Mouse (Mus musculus) layer of hippocampus, adult 9-11 months (tissue): ENCODE measurements at regions not wholly inside any gene's neighbourhood (a gene's known extent, or its start where the extent isn't known, plus 50 kb on each side); places are given as distances from the start of the nearest gene placed in this dataset.
A peak's percentile ranks its signal among the peaks of the same experiment; 100 is the strongest.

Experiments
- DNase-seq: peaks from one replicate; pipeline ENCODE4 v3.0.0; 2022

DNA sequence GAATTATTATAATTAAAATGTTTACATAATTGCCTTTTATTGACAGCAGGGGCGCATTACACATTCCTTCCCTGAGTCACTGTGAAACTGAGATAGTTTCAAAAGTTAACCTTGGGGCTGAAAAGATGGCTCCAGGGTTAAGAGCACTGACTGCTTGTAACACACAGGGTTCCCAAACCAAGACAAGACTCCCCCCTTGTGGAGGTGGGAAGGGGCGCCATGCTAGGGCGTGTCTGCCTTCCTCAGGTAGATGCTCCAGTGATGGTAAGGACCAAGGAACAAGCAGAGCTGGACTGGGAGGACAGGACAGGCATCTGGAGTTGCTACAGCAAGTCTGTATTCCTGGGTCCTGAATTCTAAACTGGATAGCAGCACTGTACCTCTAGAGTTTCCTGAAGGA is 351.9 kb downstream of the Tbc1d22a start:
- no peak for DNase-seq

DNA sequence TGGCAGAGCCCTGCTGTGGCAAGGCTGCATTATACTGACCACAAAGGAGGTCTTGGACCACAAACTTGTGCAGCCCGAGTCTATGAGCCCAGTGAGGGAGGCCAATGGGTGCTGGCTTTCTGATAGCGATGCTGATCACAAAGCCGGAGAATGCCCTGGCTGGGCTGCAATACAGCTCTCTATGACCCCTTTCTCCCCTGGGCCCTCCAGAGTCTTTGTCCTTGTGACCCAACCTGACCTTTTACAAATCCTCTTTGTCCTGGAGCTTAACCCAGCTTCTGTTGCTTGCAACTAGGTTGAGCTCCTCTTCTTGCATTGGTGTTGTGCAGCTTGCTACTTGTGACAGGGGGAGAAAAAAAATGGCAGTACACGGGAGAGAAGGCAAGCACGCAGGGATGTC is 360.1 kb downstream of the Tbc1d22a start:
- DNase-seq: no peak

DNA sequence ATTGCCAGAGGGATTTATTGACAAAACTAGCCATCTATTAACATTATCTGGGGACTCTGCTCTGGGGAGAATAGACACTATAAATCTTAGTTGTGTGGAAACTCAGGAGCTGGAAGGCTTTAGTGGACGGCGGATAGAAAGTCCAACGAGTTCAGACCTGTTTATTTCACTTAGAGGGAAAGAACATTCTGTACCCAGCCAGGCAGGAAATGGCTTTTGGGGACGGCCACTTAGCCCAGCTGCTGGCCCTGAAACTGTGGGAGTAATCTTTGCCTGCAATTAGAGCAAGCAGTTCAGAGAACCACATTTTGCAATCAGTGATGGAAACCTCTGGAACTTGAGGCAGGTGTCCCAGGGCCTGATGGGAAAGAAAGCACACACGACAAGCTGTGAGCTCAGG is 362.4 kb downstream of the Tbc1d22a start:
- DNase-seq: no peak

DNA sequence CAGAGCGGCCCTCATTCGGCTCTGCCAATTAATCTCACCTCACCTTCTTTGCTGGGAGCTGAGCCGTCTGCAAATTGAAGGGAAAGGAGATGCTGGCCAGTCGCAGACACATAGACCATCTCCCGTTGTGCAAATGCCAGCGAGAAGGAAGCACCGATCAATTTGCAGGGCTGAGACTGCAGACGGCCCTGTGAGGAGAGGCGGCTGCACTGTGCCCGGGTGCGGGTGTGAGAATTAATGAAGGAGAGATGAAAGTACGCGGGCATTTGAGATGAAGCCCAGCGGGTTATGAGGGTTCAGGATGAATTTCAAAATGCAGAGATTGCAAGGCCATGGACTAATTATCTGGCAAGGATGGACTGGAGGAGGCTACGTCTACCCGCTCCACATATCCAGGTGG is 364.4 kb downstream of the Tbc1d22a start:
- DNase-seq: no peak

DNA sequence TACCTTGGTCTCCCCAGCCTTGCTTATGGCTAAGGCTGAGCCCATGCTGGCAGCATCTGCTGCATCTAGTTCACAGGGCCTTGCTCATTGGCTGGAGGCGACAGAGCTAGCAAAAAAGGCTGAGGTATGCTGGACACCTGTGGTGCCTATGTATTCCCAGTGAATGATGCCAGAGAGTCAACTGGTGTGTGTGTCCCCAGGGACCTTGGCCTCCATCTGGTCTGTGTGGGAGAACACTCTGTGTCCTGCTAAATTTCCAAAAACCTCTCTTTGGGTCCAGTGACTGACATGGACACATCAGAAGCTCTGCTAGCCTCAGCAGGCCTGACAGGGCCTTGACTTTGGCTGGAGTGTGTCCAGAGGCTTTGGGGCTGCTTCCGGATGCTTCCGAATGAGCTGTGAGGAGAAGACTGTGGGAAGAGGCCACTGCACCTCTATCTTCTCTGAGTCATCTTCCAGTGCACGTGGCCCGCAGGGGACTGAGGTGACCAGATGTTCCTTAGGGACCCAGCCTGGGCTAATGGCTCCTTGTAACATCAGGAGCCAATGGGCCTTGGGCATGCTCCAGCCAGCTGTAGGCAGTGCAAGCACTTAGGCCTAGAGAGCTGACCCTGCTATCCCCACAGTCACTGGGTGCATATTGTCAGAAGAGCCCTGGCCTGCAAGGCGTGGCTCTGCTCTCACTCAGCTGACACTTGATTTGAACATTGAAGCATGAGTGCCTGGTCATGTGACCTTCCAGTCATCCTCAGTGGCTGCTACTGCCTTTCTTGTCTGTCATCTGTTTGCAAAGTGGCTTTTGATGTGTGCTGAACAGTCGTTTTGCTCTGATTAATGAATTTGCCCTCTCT is 368.2 kb downstream of the Tbc1d22a start:
- no peak for DNase-seq

DNA sequence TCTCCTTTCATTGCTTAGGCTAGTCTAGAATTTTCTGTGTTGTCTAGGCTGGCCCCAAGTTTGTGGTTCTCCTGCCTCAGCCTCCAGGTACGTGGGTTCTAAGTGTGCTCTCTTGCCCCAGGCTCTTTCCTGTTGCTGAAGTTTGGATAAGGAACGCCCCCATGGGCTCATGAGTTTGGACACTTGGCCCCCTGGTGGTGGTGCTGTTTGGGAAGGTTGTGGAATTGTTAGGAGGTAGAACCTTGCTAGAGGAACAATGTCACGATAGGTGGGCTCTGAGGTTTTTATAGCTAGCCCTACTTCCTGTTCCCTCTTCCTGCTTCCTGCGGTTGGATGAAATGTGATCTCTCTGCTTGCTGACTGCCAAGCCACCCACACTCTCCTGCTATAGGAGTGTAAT is 371.5 kb downstream of the Tbc1d22a start:
- no peak for DNase-seq

DNA sequence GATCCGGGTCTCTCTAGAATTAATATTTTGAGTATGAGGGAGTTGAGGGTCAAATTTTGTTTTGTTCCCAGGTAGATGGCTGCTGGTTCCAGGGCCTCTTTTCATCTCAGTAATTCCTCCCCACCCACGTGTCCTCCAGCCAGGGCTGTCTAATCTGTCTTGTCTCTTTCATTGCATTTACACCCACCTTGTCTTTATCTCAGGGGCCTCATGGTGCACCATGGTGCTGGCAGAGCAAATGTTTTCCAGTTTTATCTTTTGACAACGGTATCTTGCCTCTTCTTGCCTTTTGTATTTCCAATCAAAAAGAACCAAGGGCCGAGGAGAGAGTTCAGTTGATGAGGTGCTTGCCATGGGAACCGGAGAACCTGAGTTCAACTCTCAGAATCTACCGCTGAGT is 372.9 kb downstream of the Tbc1d22a start:
- no peak for DNase-seq

DNA sequence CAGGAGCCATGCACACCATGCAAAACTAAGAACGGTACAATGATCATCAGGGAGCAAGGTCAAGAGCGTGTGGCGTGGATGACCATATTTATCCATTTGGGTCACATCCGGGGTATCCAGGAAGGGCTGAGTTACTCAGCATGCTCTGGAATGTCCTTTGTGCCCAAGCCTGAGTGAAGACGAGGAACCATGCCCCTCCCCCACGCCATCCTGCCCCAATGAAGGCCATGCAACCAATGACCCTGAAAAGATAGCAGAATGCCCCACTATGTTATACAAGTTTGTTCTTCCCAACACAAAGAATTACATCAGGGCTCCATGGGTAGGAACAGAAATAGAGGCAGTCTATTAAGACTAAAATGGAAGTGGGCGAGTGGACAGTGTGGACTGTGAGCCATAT is 375.8 kb downstream of the Tbc1d22a start:
- DNase-seq: no peak

DNA sequence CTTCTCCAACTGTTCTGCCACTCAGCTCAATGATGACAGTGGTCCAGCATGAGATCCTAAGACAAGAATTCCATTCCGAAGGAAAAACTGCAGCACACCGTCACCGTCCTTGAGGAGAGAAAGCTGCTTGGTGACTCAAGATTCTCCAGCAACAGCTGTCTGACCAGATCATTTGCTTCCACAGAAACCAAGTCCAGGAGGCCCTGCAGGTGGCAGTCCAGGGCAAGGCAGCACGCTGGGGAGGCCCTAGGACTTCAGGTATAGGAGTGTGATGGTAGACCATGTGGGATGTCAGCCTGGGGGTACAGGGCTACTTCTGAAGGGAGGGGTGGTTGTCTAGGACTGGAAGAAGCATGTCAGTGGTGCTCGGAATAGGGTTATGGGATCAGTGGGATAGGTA is 376.6 kb downstream of the Tbc1d22a start:
- no peak for DNase-seq

DNA sequence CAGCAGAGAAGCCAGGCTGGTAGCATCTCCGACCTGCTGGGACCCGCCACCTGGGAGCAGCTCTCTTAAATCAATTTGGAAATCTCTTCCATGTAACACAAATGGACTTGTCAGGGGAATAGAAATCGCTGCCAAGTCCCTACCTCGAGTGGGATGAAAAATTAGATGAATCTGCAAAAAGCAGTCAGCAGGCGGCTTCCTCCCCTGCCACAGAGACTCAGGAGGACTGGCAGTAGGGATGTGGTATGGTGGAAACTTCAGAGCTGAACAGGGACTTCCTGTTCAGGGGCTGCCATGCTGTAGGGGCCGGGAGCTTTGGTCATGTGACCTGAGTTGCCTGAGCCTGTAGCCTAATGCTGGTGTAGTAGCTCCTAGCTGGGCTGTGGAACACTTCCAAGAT is 379.1 kb downstream of the Tbc1d22a start:
- DNase-seq: peak; percentile 75

DNA sequence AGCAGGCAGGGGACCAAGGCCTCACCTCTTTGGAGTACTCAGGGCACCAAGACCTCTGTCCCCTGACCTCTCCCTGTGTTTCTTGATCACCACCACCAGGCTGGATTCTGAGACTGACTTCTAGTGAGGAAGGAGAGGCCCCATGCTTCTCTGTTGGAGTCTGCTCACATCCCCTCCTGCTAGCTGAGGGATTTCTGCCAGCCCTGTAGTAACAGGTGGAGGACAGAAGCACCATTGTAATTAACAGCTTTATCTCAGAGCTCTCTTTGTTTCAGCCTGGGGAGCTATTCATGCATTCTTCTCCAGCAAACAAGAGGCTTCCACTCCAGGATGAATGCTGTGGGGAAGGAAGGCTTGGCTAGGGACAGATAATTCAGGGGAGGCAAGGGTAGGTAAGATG is 392.2 kb downstream of the Tbc1d22a start:
- peak; percentile 72 for DNase-seq

DNA sequence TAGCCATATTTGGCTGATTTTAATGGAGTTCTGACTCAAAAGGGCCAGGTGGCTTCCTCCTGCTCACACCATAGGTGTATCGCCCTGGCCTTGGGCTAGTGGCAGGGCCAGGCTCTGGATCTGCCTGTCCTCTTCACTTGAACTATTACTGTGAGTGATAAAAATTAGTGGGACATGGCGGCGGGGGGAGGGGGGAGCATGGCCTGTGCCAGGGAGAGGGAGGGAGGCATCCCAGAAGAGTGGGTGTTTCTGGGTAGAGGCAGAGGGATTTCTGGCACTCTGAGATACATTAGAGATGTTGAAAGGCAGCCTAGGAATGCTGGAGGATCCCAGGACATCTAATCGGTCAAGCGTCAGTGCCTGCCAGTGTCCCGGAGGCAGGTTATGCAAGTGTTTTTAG is 395.4 kb downstream of the Tbc1d22a start:
- no peak for DNase-seq

DNA sequence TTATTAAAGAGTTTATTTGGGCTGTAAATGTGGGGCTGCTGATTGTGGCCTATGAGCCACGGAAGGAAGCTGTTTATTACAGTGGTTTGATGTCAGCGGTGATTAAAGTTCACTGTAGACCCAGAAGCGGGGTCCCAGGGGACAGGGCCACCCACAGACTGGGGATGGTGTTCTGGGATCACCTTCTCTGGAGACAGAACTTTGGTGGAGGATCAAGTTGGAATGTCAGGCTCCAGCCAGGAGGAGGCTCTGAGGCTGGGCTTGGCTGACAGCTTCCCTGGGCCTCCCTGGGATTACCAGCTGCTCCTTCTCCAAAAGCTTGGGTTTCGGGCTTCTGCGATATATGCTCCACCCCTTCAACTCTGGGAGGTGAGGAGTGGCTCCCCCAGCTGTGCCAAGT is 417.1 kb downstream of the Tbc1d22a start:
- no peak for DNase-seq

DNA sequence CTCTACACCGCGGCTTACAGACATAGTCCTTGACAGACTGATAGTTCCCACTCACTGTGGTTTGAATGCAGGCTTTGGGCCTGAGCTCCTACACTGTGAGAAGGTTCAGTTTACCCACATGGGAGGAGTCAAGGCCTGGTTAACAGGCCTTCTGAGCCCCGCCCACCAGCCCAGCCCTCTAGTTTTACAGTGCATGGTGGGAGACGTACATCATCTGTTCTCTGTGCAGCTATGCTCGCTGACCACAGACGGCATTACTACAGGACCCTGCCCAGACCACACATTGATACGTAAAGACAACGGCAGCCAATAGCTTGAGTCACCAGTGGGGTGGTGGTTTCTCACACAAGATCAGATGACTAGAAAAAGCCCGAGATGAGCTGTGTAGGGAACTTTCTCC is 431.0 kb downstream of the Tbc1d22a start:
- no peak for DNase-seq

DNA sequence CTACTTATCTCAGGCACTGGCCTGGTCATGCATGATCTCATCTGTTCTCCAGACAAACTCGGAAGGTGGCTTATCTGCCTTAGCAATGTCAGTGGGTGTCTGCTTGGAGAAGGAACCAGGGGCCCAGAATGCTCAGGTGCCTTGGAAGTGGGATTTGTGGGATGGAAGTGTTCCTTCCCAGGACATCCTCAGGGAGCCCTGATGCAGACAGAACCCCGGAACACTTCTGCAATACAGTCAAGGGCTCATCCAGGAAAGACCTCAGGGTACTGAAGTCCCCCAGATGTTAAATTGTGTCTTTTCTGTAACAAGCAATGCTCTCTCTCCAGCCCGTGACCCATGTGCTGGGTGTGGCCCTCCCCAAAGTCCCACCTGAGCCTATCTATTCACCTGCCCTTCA is 433.9 kb downstream of the Tbc1d22a start:
- no peak for DNase-seq

DNA sequence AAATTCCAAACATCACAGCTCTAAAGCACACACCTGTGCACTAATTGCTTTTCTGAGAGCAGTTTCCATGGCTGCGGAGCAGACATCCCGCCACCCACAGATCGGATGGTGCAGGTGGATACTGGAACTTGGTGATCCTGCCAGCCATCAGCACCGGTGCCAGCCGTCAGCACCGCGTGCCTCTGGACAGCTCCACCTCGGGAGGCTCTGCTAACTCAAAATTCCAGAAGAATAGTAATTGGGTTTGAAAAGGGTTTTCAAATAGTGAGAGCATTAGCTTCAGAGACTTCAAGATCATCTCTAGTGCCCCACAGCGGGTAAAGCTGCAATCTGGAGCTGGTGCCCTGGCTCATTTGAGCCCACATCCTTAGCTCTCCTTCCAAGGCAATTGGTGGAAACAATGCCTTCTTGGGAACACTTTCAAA is 458.8 kb downstream of the Tbc1d22a start:
- peak; percentile 67 for DNase-seq

DNA sequence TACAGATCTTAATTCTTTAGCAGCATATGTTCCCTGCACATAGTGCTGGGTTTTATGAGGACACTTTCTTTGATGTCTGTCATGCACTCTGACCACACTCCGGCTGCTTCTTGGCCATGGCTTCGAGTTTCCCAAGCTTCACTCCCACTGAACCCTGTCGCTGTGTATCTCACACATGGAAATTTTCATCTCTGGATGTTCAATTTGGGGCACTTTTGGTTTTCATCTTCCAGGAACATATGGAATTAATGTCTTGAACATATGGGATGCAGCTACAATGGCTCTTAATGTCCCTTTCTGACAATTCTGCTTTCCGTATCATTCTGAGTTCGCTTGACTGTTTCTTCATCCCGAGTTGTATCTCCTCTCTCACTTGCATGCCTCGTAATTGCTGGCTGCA is 462.8 kb downstream of the Tbc1d22a start:
- DNase-seq: no peak

DNA sequence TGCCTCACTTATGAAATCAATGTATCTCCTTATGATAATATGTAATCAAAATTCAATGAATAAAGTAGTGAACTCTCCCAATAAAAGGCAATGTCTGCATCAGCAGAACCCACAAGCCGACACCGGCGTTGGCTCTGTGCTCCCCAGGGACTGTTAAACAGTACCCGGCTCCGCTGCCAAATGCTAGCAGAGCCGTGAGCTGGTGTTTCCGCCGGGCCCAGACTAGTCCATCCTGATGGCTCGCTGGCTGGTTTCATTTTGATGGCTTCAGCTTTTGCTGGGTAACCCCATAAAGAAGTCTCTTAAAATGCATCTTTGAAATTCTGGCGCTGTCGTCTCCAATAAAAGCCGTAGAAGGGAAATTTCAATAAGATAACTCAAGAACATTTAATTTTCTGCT is 468.8 kb downstream of the Tbc1d22a start:
- DNase-seq: no peak

DNA sequence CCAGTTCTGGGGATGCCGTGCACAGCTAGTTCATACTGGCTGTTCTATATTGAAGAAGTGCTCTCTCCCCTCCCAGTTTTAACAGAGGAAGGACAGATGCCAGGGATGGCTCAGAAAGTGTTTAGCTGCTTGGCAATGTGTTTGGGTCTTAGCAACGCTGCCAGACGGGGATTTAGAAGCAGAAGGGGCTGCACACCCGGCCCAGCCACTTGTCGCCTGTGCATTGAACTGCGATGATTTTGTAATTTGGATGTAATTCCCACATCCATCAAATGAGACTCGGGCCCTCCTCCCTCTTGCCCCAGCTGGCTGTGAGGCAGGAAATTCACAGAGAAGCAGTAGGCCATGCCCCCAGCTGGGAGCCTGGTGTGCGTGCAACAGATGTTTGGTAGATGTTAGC is 475.4 kb downstream of the Tbc1d22a start:
- peak; percentile 28 for DNase-seq

DNA sequence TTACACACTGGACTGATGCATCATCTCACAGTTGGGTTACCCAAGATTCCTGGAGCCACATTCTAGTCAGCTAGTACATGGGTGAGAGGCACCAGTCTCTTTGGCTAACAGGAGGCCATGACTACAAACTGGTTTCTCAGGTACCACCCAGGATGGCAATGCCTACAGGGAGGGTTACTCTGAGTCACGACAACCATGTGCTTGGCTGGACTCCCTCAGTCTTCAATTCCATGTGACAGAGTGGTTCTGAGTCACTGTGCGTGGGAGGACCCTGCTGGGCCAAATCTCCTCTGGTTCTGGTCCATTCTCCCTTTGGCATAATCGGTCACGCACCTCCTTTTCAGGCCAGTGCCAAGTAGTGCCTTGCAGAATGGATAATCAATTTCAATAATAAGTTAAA is 482.5 kb downstream of the Tbc1d22a start:
- peak; percentile 51 for DNase-seq

DNA sequence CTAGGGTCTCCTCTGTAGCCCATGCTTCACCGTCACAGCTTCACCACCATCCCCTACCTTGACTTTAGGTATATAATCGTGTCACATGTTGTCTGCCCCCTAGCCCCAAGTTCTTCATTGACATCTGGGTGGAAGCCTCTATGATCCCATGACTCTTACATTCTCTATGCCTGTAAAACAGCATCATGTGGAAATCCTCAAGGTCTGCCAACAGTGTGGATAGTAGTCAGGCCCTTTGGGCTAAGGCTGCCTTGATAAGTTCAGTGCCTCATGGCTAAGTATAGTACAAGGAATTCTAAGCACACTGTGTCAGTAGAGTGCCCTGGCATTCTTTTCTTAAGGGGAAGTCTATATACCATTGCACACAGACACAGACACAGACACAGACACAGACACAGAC is 496.2 kb downstream of the Tbc1d22a start:
- no peak for DNase-seq

DNA sequence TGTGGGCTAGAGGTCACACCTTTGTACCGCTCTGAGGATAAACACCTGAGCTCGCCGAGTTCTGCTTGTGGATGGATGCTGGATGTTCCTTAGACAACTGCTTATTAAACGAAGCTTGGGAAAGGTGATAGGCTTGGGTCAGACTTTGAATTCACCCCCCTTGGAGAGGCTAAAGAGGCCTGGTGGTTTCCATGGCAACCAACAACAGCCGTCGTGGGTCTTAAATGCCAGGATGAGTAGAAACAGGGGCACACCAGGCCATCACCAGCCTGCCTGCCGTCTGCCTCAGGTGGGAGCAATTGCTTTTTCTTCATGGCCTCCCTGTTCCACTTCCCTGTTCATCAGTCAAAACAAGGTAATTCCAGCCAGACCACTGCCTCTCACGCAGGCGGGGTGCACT is 504.1 kb downstream of the Tbc1d22a start:
- no peak for DNase-seq

DNA sequence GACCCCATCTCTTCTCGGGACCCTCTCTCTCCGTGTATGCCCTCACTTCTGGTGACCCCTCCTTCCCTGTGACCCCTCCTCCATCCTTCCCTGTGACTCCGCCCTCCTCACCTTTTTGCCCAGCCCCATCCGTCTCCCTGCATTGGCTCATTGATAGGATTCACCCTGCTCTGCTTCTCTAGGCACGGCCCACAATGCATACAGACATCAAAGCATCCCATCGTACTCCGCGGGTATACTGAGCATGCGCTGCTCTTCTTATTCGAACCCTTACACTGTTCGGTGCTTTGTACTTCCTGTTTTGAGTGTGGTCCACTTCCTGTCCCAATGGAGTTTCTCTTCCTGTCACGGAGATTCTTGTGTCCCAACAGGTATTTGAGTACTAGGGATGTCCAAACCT is 504.8 kb downstream of the Tbc1d22a start:
- DNase-seq: no peak

DNA sequence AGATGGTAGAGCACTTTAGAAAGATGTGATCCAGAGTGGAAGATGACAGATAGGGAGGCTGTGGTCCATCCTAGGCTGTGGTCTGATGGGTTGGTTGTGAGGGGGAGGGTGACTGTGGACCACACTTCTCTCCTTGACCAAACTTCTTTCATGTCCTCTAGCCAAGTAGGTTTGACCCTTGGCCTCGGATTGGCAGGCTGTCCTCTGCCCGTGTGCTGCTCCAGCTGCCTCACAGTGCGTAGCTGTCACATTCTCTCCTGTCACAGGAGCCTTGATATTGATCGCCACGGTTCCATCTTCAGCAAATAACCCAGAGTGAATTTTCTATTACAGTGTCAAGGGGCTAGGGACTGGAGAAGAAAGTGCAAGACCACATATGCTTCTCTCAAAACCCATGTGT is 506.9 kb downstream of the Tbc1d22a start:
- no peak for DNase-seq

DNA sequence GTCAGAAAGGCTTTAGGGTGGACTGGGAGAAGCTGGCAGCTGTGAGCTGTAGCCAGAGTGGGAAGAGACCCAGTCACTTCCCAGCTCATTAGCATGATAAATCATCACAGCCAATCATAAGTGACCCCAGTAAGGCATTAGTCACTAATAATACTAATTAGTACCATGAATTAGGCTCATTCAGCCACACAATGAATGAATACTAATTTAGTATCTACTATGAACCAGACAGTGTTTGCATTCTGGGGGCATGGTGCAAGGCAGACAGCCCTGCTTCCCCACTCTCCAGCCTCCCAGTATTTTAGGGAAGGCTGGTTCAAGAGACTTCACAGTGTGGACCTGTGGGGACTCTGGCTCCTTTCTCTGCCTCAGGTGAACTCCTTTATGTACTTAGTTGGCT is 523.7 kb downstream of the Tbc1d22a start:
- no peak for DNase-seq
